Mouse (Mus musculus) liver, embryonic 15.5 days (tissue): ENCODE measurements around the gene Emp3. TPM values are rescaled to one million over a fixed set of nuclear protein-coding genes. Genes with fewer than 3 reads are reported as not detected.
A peak's percentile ranks its signal among the peaks of the same experiment; 100 is the strongest.
"Not testable (repeated sequence)": the region's sequence is repeated elsewhere in the genome, so short reads cannot be mapped to it uniquely, and the experiment has no call there.

Source experiments
- ATAC-seq: fragments of 200-750 bp; cut with Nextera tagmentation; 2 replicates; pipeline ENCODE4 v1.8.0; 2017; ENCODE audit warnings: moderate number of reproducible peaks, mild to moderate bottlenecking, moderate library complexity; ENCODE audit not compliant: insufficient read depth
- H3K27ac ChIP-seq: fragments of 300-500 bp; sonication (generic); replicated peaks from 2 replicates; pipeline ENCODE4 v1.5.1; 2015; ENCODE audit warnings: mild to moderate bottlenecking, inconsistent platforms
- H3K27me3 ChIP-seq: fragments of 300-500 bp; sonication (generic); 2 replicates; pipeline ENCODE4 v1.6.1; 2015; ENCODE audit warnings: mild to moderate bottlenecking, inconsistent platforms
- H3K36me3 ChIP-seq: fragments of 300-500 bp; sonication (generic); replicated peaks from 2 replicates; pipeline ENCODE4 v1.6.1; 2015; ENCODE audit warnings: moderate library complexity, mild to moderate bottlenecking, inconsistent platforms
- H3K4me1 ChIP-seq: fragments of 300-500 bp; sonication (generic); replicated peaks from 2 replicates; pipeline ENCODE4 v1.6.1; 2015; ENCODE audit warnings: inconsistent platforms
- H3K4me2 ChIP-seq: fragments of 300-500 bp; sonication (generic); 2 replicates; pipeline ENCODE4 v1.6.1; 2015; ENCODE audit warnings: moderate library complexity, mild to moderate bottlenecking, inconsistent platforms
- H3K4me3 ChIP-seq: fragments of 300-500 bp; sonication (generic); replicated peaks from 2 replicates; pipeline ENCODE4 v1.5.1; 2015; ENCODE audit warnings: mild to moderate bottlenecking, inconsistent platforms
- H3K9ac ChIP-seq: fragments of 300-500 bp; sonication (generic); 2 replicates; pipeline ENCODE4 v1.6.1; 2015; ENCODE audit warnings: moderate library complexity, mild to moderate bottlenecking, inconsistent platforms
- H3K9me3 ChIP-seq: fragments of 300-500 bp; sonication (generic); replicated peaks from 2 replicates; pipeline ENCODE4 v1.6.1; 2016; ENCODE audit warnings: inconsistent platforms
- WGBS: fragments of 180-500 bp; shearing (Covaris S2); methylation state at CpG from one replicate; pipeline ENCODE4 v1.1.7; 2015; ENCODE audit warnings: mixed read lengths; ENCODE audit not compliant: insufficient replicate concordance; 5-methylcytosine and 5-hydroxymethylcytosine counted together
- polyA plus RNA-seq: library from polyadenylated mRNA; unstranded; fragments of >200 nt; fragmentation: Nextera tagmentation; extraction: Ambion mirVana; gene quantifications from 2 replicates; pipeline ENCODE4 v1.2.1, GENCODE M21; 2015

Emp3 gene
- polyA plus RNA-seq, 1 experiment from 2014 or later: 59.9 TPM

GRCm38 (mm10) chr7:45915011-45915410 lies 6.2 kb downstream of the Emp3 start:
- Histone ChIP-seq H3K9me3 (no peaks in the 10 kb centered on the region), H3K4me2 (no peak overlapping the region), H3K36me3 (peaks cover 41% of the 10 kb centered on the region), H3K4me1 (peaks cover 37% of the 10 kb centered on the region), H3K27ac (no peak overlapping the region), H3K4me3 (no peak overlapping the region), H3K27me3 (no peaks in the 10 kb centered on the region), H3K9ac (no peak overlapping the region)
- WGBS: 72% methylated on average over 5 of the region's 5 CpGs
- no peak for ATAC-seq

- Histone ChIP-seq H3K4me1 (peaks cover 28% of the 10 kb centered on the region), H3K27ac (no peak overlapping the region), H3K9me3 (no peaks in the 10 kb centered on the region), H3K36me3 (peaks cover 48% of the 10 kb centered on the region), H3K4me2 (no peak overlapping the region), H3K27me3 (no peaks in the 10 kb centered on the region), H3K4me3 (no peak overlapping the region), H3K9ac (no peak overlapping the region)
- WGBS: 70% methylated on average over 6 of the region's 6 CpGs
- ATAC-seq: no peak
Measured at GRCm38 (mm10) chr7:45914067-45914466, 7.1 kb downstream of the Emp3 start.

- H3K4me1 ChIP-seq: no peaks in the 10 kb centered on the region
- H3K36me3 ChIP-seq: peaks cover 55% of the 10 kb centered on the region
- ATAC-seq: no peak
- no peak overlapping the region for H3K4me2 ChIP-seq
- no peak overlapping the region for H3K27ac ChIP-seq
- H3K9me3 ChIP-seq: no peaks in the 10 kb centered on the region
- H3K27me3 ChIP-seq: no peaks in the 10 kb centered on the region
- H3K4me3 ChIP-seq: no peak overlapping the region
- no peak overlapping the region for H3K9ac ChIP-seq
- WGBS: 77% methylated on average over 16 of the region's 16 CpGs
Measured at GRCm38 (mm10) chr7:45909145-45909544, 12.1 kb downstream of the Emp3 start.

- Histone ChIP-seq H3K36me3 (peaks cover 56% of the 10 kb centered on the region), H3K9me3 (peaks cover 7% of the 10 kb centered on the region; the same call in 1 of the 2 replicates), H3K4me3 (no peak overlapping the region), H3K27ac (no peak overlapping the region), H3K4me1 (no peaks in the 10 kb centered on the region), H3K4me2 (no peak overlapping the region), H3K9ac (no peak overlapping the region), H3K27me3 (no peaks in the 10 kb centered on the region)
- no peak for ATAC-seq
Measured at GRCm38 (mm10) chr7:45908384-45908783, 12.8 kb downstream of the Emp3 start.

- H3K9me3 ChIP-seq: peaks cover 9% of the 10 kb centered on the region; the same call in 1 of the 2 replicates
- H3K4me3 ChIP-seq: no peak overlapping the region
- no peak overlapping the region for H3K4me2 ChIP-seq
- 62% methylated on average over 9 of the region's 9 CpGs for WGBS
- no peak for ATAC-seq
- H3K27me3 ChIP-seq: no peaks in the 10 kb centered on the region
- H3K27ac ChIP-seq: no peak overlapping the region
- H3K4me1 ChIP-seq: peaks cover 3% of the 10 kb centered on the region
- H3K9ac ChIP-seq: no peak overlapping the region
- peaks cover 45% of the 10 kb centered on the region for H3K36me3 ChIP-seq
Measured at GRCm38 (mm10) chr7:45906622-45907021, 14.6 kb downstream of the Emp3 start.

- peaks cover 13% of the 10 kb centered on the region; the same call in 1 of the 2 replicates for H3K36me3 ChIP-seq
- H3K4me2 ChIP-seq: no peak overlapping the region
- 69% methylated on average over 12 of the region's 12 CpGs for WGBS
- peaks cover 18% of the 10 kb centered on the region for H3K4me1 ChIP-seq
- H3K9me3 ChIP-seq: peaks cover 9% of the 10 kb centered on the region; the same call in 1 of the 2 replicates
- no peaks in the 10 kb centered on the region for H3K27me3 ChIP-seq
- H3K9ac ChIP-seq: no peak overlapping the region
- no peak overlapping the region for H3K27ac ChIP-seq
- no peak for ATAC-seq
- H3K4me3 ChIP-seq: no peak overlapping the region
Measured at GRCm38 (mm10) chr7:45902481-45903002, 18.7 kb downstream of the Emp3 start.

- ATAC-seq: no peak
- peaks cover 9% of the 10 kb centered on the region; the same call in 1 of the 2 replicates for H3K9me3 ChIP-seq
- no peak overlapping the region for H3K4me2 ChIP-seq
- H3K4me3 ChIP-seq: no peak overlapping the region
- H3K36me3 ChIP-seq: peaks cover 8% of the 10 kb centered on the region; the same call in 1 of the 2 replicates
- H3K9ac ChIP-seq: no peak overlapping the region
- peaks cover 26% of the 10 kb centered on the region for H3K4me1 ChIP-seq
- H3K27ac ChIP-seq: no peak overlapping the region
- no peaks in the 10 kb centered on the region for H3K27me3 ChIP-seq
- WGBS: 45% methylated on average over 5 of the region's 5 CpGs
Measured at GRCm38 (mm10) chr7:45901562-45901961, 19.6 kb downstream of the Emp3 start.

- Histone ChIP-seq H3K4me2 (peak overlapping the region; percentile 88), H3K9ac (0 out of 2 replicates have a peak overlapping the region, but pooled peaks have one; percentile 56), H3K4me3 (peak overlapping the region; percentile 62), H3K4me1 (peaks cover 35% of the 10 kb centered on the region), H3K27ac (peak overlapping the region; percentile 81)
- WGBS: 40% methylated on average over 4 of the region's 4 CpGs
- H3K9me3 ChIP-seq, H3K27me3 ChIP-seq, H3K36me3 ChIP-seq, ATAC-seq: not testable (repeated sequence)
Measured at GRCm38 (mm10) chr7:45898125-45898524, 23.1 kb downstream of the Emp3 start.

- under 1% methylated on average over 19 of the region's 19 CpGs for WGBS
- H3K9ac ChIP-seq: peak overlapping the region; percentile 56
- peaks cover 35% of the 10 kb centered on the region for H3K4me1 ChIP-seq
- ATAC-seq: peak; percentile 75
- H3K27me3 ChIP-seq: no peaks in the 10 kb centered on the region
- H3K36me3 ChIP-seq: no peaks in the 10 kb centered on the region
- no peaks in the 10 kb centered on the region for H3K9me3 ChIP-seq
- peak overlapping the region; percentile 81 for H3K27ac ChIP-seq
- peak overlapping the region; percentile 88 for H3K4me2 ChIP-seq
- peak overlapping the region; percentile 62 for H3K4me3 ChIP-seq
Measured at GRCm38 (mm10) chr7:45897258-45897757, 23.9 kb downstream of the Emp3 start.

GRCm38 (mm10) chr7:45896517-45897257 lies 24.5 kb downstream of the Emp3 start, which contains the start of the genes Syngr4 and Tmem143:
Gene Syngr4 (minus strand): TSS chr7:45896714.
Gene Tmem143 (plus strand): TSS chr7:45896941.
- H3K4me1 ChIP-seq: peaks cover 32% of the 10 kb centered on the region
- WGBS: under 1% methylated on average over 40 of the region's 40 CpGs
- peak within 1 kb of the TSS; percentile 62 for H3K4me3 ChIP-seq
- H3K27me3 ChIP-seq: no peaks in the 10 kb centered on the region; the same call in 1 of the 2 replicates
- peak within 1 kb of the TSS; percentile 88 for H3K4me2 ChIP-seq
- no peaks in the 10 kb centered on the region for H3K9me3 ChIP-seq
- H3K27ac ChIP-seq: peak within 1 kb of the TSS; percentile 81
- peak within 1 kb of the TSS; percentile 56 for H3K9ac ChIP-seq
- H3K36me3 ChIP-seq: no peaks in the 10 kb centered on the region
- ATAC-seq: peak; percentile 79

GRCm38 (mm10) chr7:45895931-45896516 lies 25.2 kb downstream of the Emp3 start:
- no peaks in the 10 kb centered on the region for H3K9me3 ChIP-seq
- H3K4me2 ChIP-seq: peak overlapping the region; percentile 88
- H3K9ac ChIP-seq: peak overlapping the region; percentile 29; the same call in 1 of the 2 replicates
- H3K4me3 ChIP-seq: peak overlapping the region; percentile 62
- H3K4me1 ChIP-seq: peaks cover 28% of the 10 kb centered on the region
- 69% methylated on average over 6 of the region's 6 CpGs for WGBS
- peak overlapping the region; percentile 81 for H3K27ac ChIP-seq
- H3K27me3 ChIP-seq: no peaks in the 10 kb centered on the region; the same call in 1 of the 2 replicates
- ATAC-seq: peak; percentile 0; the same call in 1 of the 2 replicates
- no peaks in the 10 kb centered on the region for H3K36me3 ChIP-seq
